Mouse (Mus musculus): Measurements from ENCODE around the gene Fbxo4.

Gene Fbxo4

DNA sequence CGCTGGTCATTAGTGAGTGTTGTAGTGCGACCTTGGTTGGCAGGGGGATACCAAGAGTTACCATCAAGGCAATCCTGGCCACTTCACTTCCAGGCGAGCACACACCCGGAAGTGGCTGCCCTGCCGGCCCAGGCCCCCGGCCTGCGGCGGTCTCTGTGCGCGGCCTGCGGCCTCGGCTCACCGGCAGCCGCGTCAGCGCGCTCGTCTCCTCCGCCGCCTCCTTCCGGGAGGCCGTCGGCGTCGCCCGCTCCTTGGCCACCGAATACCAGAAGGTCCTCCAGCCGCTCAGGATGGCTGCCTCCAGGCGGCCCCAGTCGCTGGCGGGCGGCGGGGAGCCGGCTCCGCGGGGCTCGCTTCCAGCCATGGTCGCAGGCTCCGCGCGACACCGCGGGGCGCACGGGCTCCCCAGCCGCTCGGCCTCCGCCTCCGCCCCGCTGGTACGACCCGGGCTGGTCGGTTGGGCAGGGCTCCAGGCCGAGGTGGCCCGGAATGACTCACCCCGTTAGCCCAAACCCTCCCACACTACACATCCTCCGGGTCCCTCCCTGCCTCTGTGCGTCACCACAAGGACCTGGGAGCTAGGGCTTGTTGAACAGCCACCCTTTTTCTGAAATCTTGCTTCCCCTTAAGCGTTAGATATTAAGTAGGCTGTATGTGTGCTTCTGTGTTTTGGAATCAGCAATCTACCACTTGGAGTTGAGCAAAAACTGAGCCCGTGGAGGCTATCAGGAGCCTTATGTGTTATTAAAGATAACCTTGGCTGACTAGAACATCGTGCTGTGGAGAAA, at the start of gene Fbxo4:
Fbxo4 (minus strand) TSS at position 513 of the 788 bp plus-strand sequence.
- DNase-seq (ENCODE audit: inconsistent ontology term) = peak; percentile 97

GRCm38 (mm10) chr15:4028960-4029359, 49.6 kb upstream of the Fbxo4 start:
- DNase-seq (ENCODE audit: inconsistent ontology term) = no peak

DNA sequence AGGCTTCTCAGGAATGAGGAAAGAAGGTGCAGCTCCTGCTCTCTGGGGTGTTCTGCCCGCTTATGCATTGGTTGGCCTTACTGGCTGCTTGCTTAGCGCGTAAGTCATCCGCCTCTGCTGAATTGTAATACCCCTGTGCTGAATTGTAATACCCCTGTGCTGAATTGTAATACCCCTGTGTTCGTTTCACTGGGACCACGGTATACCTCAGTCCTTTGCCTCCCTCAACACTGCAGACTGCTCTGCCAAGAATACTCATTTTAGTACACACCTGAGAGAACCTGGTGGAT, 49.0 kb upstream of the Fbxo4 start:
- DNase-seq (ENCODE audit: inconsistent ontology term) = no peak

DNA sequence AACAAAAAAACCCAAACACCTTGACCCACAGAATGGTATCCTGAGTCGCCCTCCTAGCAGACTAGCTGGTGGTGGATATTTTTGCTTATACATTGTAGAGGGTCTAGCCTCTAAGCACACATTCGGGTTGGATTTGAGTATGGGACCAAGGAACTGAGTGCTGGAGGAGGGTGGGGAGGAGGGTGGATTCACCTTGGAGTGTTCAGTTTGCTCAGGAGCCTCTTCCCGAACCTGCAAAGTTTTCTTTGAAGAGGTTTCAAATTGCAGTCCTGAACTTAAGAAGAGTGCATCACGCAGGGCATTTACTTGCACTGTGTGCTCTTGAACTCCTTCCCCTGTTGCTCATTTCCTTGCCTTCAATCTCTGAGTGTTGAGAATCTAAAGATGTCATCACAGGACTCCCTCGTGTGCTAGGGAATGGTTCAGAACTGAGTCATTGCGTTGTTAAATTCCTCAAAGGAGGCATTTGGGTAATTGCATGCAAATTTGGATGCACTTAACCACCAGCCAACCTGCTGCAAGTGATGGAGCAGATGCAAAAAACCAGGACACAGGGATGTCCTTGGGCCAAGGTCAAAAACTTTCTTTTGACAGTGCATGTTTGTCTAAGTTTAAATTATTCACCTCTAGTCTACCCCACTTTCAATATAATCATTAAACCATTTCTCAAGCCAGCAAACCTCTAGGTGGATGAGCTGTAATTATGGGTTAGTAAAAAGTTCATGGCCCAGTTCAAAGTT, 48.5 kb upstream of the Fbxo4 start:
- peak; percentile 64 for DNase-seq (ENCODE audit: inconsistent ontology term)

DNA sequence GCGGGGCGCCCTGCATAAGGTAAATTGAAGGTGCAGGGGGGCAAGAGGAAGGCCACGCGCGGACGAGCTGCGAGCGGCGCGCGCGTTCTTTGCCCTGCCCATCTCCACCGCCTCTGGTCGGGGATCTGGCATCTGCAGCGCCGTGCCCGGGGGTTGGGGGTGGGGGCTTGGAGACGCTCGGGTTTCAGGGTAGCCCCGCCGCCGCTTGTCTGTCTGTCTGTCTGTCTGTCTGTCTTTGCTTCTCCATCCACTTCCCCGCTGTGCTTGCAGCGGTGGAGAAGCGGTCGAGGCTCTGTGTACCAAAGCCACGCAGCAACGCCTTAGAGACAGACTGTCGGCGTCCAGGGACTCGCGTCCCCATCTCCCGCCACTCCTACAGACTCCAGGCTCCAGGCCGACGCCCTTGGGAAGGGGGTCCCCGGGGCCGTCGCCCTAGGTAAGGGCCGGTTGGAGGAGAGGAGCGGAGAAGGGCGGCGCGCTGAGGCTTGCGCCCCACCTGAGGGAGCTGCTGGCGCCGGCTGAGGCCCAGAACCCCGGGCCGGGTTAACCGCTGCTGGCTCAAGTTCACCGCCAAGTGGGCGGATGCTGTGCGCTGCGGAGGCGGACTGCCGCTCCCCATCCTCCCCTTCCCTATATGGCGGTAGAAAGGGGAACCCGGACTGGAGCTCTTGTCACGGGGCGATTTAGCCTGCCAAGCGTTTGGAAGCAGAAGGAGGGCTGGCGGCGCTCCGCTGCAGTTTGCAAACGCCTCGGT, 47.6 kb upstream of the Fbxo4 start:
- peak; percentile 89 for DNase-seq (ENCODE audit: inconsistent ontology term)

GRCm38 (mm10) chr15:4026231-4026773, 46.9 kb upstream of the Fbxo4 start, which contains the start of gene Oxct1:
Oxct1 (plus strand) TSS chr15:4026383.
- peak; percentile 96 for DNase-seq (ENCODE audit: inconsistent ontology term)

DNA sequence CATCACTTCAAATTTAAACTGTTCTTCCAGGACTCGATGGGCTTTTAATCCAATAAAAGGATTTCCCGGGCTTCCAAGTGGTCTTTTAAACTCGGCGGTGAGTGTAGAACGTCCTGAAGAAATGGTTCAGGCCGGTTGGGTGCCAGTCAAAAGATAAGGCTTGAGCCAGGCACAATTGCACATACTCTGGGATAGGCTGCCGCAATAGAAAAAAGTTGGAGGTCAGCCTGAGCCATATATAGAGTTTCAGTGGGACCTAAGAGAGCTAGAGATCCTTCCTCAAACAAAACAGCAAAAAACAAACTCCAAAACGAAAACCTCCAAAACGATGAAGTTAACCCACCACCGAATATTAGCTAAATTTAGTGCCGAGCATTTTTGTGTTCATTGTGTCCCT, 46.1 kb upstream of the Fbxo4 start:
- no peak for DNase-seq (ENCODE audit: inconsistent ontology term)

DNA sequence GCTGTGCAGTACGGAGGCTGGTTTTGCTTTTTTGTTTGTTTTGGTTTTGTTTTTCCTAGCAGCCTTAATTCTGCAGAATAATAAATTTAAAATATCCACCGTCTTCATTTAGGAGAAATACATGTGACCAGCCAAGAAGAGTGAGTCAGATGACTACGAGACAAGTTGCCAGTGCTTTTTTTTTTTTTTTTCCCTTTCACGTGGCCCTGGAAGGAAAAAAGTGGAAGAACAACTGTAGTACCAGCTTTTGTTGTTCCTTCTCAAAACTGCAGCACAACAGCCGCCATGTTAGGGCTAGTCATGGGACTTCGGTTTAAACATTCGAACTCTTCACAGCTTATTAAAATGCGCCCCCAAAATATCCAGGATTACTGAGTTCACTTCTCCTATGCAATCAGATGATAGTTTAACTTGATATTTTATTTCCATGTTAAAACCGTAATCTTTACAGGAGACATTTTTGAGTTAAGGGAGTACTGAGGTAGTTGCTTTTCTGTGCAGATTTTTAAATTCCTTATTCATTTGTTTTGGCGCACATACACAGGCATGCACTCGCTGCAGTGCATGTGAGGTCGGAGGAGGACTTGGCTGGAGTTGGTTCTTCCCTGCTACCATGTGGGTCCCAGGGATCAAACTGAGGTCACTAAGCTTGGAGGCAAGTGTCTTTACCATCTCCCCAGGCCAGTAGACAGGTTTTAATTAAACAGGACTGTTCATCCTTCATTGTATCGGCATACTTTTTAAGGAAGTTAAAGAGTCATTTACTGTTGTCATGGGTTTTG, 45.5 kb upstream of the Fbxo4 start:
- DNase-seq (ENCODE audit: inconsistent ontology term) = no peak

GRCm38 (mm10) chr15:4023747-4024146, 44.4 kb upstream of the Fbxo4 start:
- no peak for DNase-seq (ENCODE audit: inconsistent ontology term)

DNA sequence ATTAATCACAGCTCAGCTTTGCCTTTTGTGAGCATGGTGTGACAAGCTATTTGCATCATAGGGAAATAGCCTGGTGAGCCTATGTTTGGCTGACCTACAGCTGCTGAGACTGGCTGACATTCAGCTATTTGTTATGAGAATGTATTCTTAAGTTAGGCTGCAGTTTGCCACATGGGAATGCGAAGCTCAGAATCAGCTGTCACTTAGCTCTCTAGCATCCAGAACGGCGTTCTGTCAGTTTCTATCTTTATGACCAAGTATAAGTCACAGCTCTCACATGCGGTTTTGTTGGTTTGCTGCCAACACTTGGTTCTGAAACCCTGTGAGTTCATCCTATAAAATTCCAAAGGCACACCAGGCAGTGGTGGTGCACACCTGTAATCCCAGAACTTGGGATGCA, 41.3 kb upstream of the Fbxo4 start:
- no peak for DNase-seq (ENCODE audit: inconsistent ontology term)

GRCm38 (mm10) chr15:4013873-4014272, 34.5 kb upstream of the Fbxo4 start:
- no peak for DNase-seq (ENCODE audit: inconsistent ontology term)

DNA sequence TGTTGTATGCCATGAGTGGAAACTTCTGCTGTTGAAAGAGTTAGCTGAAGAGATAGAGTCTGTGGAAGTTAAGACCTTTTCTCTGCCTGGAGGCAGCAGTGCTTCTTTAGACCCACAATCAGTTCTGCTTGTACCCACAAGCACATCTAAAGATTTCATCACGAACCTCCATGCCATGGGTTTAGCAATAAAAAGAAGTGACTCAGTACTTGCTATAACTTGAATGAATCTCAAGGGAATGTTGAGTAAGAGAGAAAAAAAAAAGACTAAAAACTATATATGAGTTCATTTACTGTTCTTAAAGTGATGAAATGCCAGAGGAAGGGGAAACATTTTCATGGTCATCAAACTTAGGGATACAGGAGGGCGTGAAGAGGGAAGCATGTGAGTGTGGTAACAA, 21.2 kb upstream of the Fbxo4 start:
- DNase-seq (ENCODE audit: inconsistent ontology term) = no peak

GRCm38 (mm10) chr15:3999144-3999543, 19.8 kb upstream of the Fbxo4 start:
- DNase-seq (ENCODE audit: inconsistent ontology term) = no peak

DNA sequence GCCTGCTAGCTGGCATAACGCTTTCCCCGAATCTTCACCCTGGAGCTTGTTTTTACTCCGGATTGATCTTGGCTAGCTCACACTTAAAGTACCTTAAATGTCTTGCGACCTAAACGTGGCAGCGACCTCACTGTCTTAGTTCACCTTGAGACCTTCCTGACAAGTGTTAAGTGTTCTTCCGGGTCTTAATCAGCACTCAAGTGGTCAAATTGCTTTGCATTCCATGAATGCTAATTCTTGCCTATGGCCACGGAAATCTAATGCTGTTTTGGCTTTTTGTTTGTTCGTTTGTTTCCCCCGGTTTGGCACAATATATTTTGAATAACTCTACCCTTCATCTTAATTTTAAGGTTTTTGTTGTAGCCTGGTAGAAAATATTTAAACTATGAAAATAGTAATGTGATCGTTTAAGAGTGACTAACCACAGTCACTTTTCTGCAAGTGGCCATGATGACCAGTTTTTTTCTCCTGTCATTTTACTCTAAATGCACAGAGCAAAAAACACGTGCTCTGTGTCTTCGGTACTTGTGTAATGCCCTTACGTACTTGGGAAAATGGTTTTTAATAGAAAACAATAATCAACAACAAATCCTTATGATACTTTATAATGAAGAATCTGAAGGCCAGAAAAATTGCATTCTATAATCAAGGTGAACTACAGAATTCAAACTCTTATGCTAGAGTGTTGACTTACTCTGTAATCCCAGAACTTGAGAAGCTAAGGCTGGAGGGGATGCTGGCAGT, 17.1 kb upstream of the Fbxo4 start:
- DNase-seq (ENCODE audit: inconsistent ontology term) = no peak

- DNase-seq (ENCODE audit: inconsistent ontology term) = peak; percentile 100
Observed at GRCm38 (mm10) chr15:3995448-3996266, 16.3 kb upstream of the Fbxo4 start, which contains the start of gene AW549877. AW549877 (minus strand) TSS chr15:3995744.

DNA sequence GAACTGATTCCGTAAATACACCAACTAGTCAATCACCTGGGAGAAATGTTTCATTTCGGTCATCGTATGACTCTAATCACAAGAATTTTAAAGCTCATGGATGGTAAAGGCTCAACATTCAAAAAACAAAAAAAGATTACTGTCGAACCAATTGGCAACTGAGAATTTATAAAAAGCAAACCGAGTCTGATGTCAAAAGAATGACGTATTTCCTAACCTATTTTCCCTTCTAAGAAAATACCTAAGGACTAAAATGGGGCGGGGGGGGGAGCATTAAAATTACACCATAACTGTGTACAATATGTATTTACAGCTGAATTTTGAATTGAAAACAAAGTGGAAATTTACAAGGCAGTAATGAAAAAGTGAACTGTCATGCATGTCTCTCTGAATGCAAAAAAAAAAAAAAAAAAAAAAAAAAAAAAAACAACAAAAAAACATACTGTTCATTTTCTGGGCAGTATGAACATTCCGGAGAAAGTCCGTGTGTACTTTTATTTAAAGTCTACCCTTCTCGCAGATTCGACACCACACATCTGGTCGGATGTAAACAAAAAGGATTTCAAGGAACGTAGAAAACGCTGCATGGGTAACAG, 15.6 kb upstream of the Fbxo4 start:
- DNase-seq (ENCODE audit: inconsistent ontology term) = no peak

GRCm38 (mm10) chr15:3987981-3988380, 8.6 kb upstream of the Fbxo4 start:
- DNase-seq (ENCODE audit: inconsistent ontology term) = no peak

DNA sequence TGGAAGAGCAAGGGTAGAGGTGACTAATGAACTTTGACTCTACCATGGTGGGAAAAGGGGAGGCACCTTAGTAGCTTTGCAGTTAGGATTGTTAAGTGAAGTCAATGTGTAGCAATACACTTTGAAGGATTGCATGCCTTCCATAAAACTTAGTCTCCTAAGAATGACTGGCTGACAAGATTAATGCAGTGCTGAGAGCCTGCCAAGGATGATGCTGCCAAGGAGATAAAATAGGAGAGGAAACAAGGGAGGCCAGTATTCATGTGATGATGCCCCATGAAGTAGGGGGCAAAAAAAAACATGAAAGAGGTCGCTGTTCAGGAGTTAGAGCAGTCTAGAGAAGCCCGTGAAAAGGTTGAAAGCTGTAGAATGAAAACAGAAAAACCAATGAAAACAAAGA, 5.5 kb upstream of the Fbxo4 start:
- DNase-seq (ENCODE audit: inconsistent ontology term) = no peak

DNA sequence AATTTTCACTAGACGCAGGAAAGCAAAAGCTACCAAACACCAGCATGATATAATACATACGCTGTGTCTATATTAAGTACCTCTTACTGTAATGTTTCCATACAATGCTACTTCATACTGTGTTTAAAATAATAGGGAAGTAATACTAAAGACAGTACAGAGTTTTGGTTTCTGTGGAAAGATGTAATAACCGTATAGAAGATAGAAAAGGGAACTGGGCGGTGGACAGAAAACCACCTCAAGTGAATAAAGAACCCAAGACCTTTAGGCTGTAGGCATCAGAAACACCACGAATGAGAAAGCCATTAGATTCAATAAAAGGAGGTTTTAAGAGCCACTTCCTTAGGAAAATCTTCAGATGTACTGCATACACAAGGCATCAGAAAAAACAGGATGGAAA, 3.4 kb upstream of the Fbxo4 start:
- no peak for DNase-seq (ENCODE audit: inconsistent ontology term)

Measured in Muller cell, postnatal 12 days (primary cell).